Mouse (Mus musculus): Measurements from ENCODE around the gene Pramel3. TPM values are rescaled to one million over a fixed set of nuclear protein-coding genes. Genes with fewer than 3 reads are reported as not detected.
"Not testable (repeated sequence)": the region's sequence is repeated elsewhere in the genome, so short reads cannot be mapped to it uniquely, and the experiment has no call there.

The Pramel3 gene
- not detected for total RNA-seq (2021)
- long read RNA-seq, experiment 1 = 0 reads
- long read RNA-seq, experiment 2 = 0 reads

- DNase-seq = not testable (repeated sequence)
These were observed at the start of gene Pramel3 for GRCm38 (mm10) chrX:135302007-135302406. Gene Pramel3, plus strand, starts transcription at chrX:135302307.

DNA sequence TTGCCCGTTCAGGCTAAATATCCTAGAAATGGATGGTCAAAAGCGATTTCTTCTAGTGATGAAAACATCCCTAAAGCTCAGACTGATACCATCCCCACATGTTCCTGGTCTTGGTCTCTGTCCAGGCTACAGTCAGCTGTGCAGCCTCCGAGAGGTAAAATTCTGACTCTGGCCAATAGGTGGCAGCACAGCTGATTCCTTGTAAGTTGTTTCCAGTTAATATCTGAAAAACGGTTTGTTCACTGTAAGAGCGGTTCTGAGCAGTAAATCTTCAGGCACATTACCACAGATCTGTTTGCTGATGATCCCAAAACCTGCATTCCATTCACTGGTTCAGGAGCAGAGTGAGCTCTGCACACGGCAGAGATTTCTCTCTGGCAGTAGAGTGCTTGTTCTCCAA is 58.6 kb downstream of the Pramel3 start:
- not testable (repeated sequence) for DNase-seq

GRCm38 (mm10) chrX:135361943-135362342 is 59.8 kb downstream of the Pramel3 start:
- DNase-seq = not testable (repeated sequence)

Other genes starting within 250 kb of the Pramel3 start
- not detected for gene Gm15023, start 124.7 kb upstream of the Pramel3 start, total RNA-seq (2021)
- 1 to 10 TPM in 1 of 2 experiments, under 1 TPM in 1; 0.54 to 3.6 TPM for gene Tceal6, start 91.6 kb upstream of the Pramel3 start, total RNA-seq (2021)
- gene Gm5128, start 71.0 kb downstream of the Pramel3 start, total RNA-seq (2021) = not detected
- not detected for gene Gm7903, start 131.5 kb downstream of the Pramel3 start, total RNA-seq (2021)
- not detected for gene AV320801, start 192.3 kb downstream of the Pramel3 start, total RNA-seq (2021)

Data from adrenal gland, postnatal 10 days (tissue).